Mouse (Mus musculus) heart, adult 2 months (tissue): ENCODE results near the gene Apod.

ENCODE experiments used
- CTCF ChIP-seq: fragments of 200-600 bp; IDR thresholded peaks from 2 replicates; pipeline ENCODE4 v1.8.1; 2022; ENCODE audit warnings: antibody characterized with exemption, mild to moderate bottlenecking, moderate library complexity
- EP300 ChIP-seq: fragments of 200-500 bp; IDR thresholded peaks from 2 replicates; pipeline ENCODE4 v1.6.1; 2011; ENCODE audit warnings: low read depth, low read length, control low read depth; ENCODE audit not compliant: insufficient read depth
- POLR2A ChIP-seq: fragments of 200-500 bp; IDR thresholded peaks from 2 replicates; pipeline ENCODE4 v1.6.1; 2011; ENCODE audit warnings: mild to moderate bottlenecking, low read depth, low read length, control low read depth; ENCODE audit not compliant: insufficient read depth

- TF ChIP-seq CTCF (no peak), POLR2A (no peak), EP300 (no peak)
Measured at GRCm38 (mm10) chr16:31325120-31325519, 10.5 kb upstream of the Apod start.
